Mouse (Mus musculus): Measurements from ENCODE around the gene Wwp2. TPM values are rescaled to one million over a fixed set of nuclear protein-coding genes. Genes with fewer than 3 reads are reported as not detected.

Gene Wwp2
- total RNA-seq, 1 experiment: 49.2 TPM

DNA sequence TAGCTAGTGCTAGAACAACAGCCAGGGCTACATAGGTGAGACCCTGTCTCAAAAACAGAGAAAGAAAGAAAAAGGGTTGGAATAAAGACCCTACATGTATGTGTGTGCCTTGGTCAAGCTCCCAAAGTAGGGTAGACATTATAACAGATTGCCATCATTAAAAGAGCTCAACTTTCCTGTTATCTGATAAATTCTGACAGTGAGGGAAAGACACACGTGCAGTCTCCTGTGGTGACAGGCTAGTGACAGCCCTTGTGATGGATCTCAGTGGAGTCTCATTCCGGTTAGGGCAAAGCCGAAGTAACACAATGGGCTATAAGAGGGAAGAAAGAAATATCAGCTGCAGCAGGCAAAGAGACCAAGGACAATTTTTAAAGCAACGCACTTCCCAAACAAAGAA lies 32.1 kb upstream of the Wwp2 start:
- Histone ChIP-seq H3K9ac (ENCODE audit: insufficient read depth, low read depth, low read length, poor library complexity, severe bottlenecking) (peak overlapping the region; percentile 61; the same call in 1 of the 2 replicates), H3K27ac (ENCODE audit: insufficient read depth, low read depth, low read length, poor library complexity, severe bottlenecking) (peak overlapping the region; percentile 67), H3K9me3 (ENCODE audit: control insufficient read depth, insufficient read depth, low read depth, low read length) (no peaks in the 10 kb centered on the region), H3K4me1 (ENCODE audit: control insufficient read depth in 2 of 2, insufficient read depth in 2 of 2, low read length in 2 of 2, poor library complexity in 1 of 2) (peaks cover 4 to 24% of the 10 kb centered on the region in 2 experiments; a peak in 3 of 4 replicates), H3K4me3 (ENCODE audit: insufficient read depth in 1 of 2, low read depth in 1 of 2, low read length in 2 of 2, poor library complexity in 1 of 2, severe bottlenecking in 1 of 2) (peak overlapping the region; percentile 34 to 49; a peak in 1 of 4 replicates), H3K36me3 (ENCODE audit: control insufficient read depth, insufficient read depth, low read length, poor library complexity, severe bottlenecking) (no peaks in the 10 kb centered on the region)
- in situ Hi-C loops (cut with MboI; ENCODE audit: low sequenced_read_pairs in 2 of 2, unreplicated experiment in 2 of 2): no loop called here
- no peak for DNase-seq (ENCODE audit: low read depth, low spot score)
- TF ChIP-seq ZC3H11A (IDR thresholded peaks at IDR 0.05; ENCODE audit: borderline replicate concordance, low read depth, low read length): no peak
- no peak for TF ChIP-seq ZNF384 (IDR thresholded peaks at IDR 0.05; ENCODE audit: low read depth, low read length)
- TF ChIP-seq CHD2 (IDR thresholded peaks at IDR 0.05; ENCODE audit: low read depth, low read length): no peak
- no peak for TF ChIP-seq HCFC1 (IDR thresholded peaks at IDR 0.05; ENCODE audit: borderline replicate concordance, insufficient read depth, low read length)
- no peak for TF ChIP-seq MAFK (IDR thresholded peaks at IDR 0.05; ENCODE audit: insufficient read depth, low read depth, low read length)

DNA sequence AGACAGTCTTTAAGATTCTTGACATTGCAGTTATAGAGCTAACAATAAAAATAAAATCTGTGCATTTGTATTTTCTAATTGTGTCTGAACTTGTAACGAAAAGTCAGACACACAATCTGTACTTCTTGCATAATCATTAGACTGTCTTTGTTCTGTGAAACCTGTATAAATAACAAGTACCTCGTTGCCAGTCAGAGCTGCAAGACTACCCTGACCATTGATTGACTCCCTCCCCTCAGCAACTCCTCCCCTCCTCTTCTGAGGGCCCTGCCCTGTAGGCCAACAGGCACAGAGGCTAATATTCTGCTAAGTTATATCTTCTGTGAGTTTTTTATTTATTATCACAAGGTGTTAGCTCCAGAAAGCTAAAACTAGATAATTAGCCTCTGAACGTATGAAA lies 30.2 kb upstream of the Wwp2 start:
- no peak for DNase-seq (ENCODE audit: low read depth, low spot score)

DNA sequence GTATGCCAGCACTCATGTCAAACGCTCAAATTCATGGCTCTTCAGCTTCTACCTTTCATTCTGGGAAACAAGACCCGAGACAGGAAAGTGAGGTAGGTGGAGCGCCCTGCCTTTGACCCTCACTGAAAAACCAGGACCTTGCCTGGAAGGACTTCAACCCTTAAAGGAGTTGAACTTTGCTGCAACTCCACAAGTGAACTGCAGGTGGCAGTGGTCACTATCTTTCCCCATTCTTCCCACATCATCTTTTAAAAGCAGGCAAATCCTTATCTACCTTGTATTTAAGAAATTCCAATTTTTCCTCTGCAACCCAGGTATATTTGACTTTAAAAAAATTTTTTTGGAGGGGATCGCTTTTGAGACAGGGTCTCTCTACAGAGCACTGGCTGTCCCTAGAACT lies 24.8 kb upstream of the Wwp2 start:
- no peak overlapping the region for H3K9ac ChIP-seq (ENCODE audit: insufficient read depth, low read depth, low read length, poor library complexity, severe bottlenecking)
- in situ Hi-C loops (cut with MboI; ENCODE audit: low sequenced_read_pairs in 2 of 2, unreplicated experiment in 2 of 2): no loop called here
- H3K9me3 ChIP-seq (ENCODE audit: control insufficient read depth, insufficient read depth, low read depth, low read length): no peaks in the 10 kb centered on the region
- peaks cover 2 to 28% of the 10 kb centered on the region in 2 experiments; a peak in 3 of 4 replicates for H3K4me1 ChIP-seq (ENCODE audit: control insufficient read depth in 2 of 2, insufficient read depth in 2 of 2, low read length in 2 of 2, poor library complexity in 1 of 2)
- peak; percentile 61 for DNase-seq (ENCODE audit: low read depth, low spot score)
- TF ChIP-seq ZNF384 (IDR thresholded peaks at IDR 0.05; ENCODE audit: low read depth, low read length): no peak
- TF ChIP-seq MAFK (IDR thresholded peaks at IDR 0.05; ENCODE audit: insufficient read depth, low read depth, low read length): no peak
- TF ChIP-seq HCFC1 (IDR thresholded peaks at IDR 0.05; ENCODE audit: borderline replicate concordance, insufficient read depth, low read length): no peak
- TF ChIP-seq CHD2 (IDR thresholded peaks at IDR 0.05; ENCODE audit: low read depth, low read length): no peak
- no peak overlapping the region for H3K27ac ChIP-seq (ENCODE audit: insufficient read depth, low read depth, low read length, poor library complexity, severe bottlenecking)
- H3K4me3 ChIP-seq (ENCODE audit: insufficient read depth in 1 of 2, low read depth in 1 of 2, low read length in 2 of 2, poor library complexity in 1 of 2, severe bottlenecking in 1 of 2): no peak overlapping the region
- H3K36me3 ChIP-seq (ENCODE audit: control insufficient read depth, insufficient read depth, low read length, poor library complexity, severe bottlenecking): peaks cover 46% of the 10 kb centered on the region

More for the DNA sequence above, 30.2 kb upstream of the Wwp2 start:
- peaks cover 2 to 23% of the 10 kb centered on the region in 2 experiments; a peak in 3 of 4 replicates for H3K4me1 ChIP-seq (ENCODE audit: control insufficient read depth in 2 of 2, insufficient read depth in 2 of 2, low read length in 2 of 2, poor library complexity in 1 of 2)
- in situ Hi-C loops (cut with MboI; ENCODE audit: low sequenced_read_pairs in 2 of 2, unreplicated experiment in 2 of 2): no loop called here
- H3K9ac ChIP-seq (ENCODE audit: insufficient read depth, low read depth, low read length, poor library complexity, severe bottlenecking): no peak overlapping the region
- peaks cover 2% of the 10 kb centered on the region; the same call in 1 of the 2 replicates for H3K36me3 ChIP-seq (ENCODE audit: control insufficient read depth, insufficient read depth, low read length, poor library complexity, severe bottlenecking)
- no peak overlapping the region for H3K4me3 ChIP-seq (ENCODE audit: insufficient read depth in 1 of 2, low read depth in 1 of 2, low read length in 2 of 2, poor library complexity in 1 of 2, severe bottlenecking in 1 of 2)
- H3K9me3 ChIP-seq (ENCODE audit: control insufficient read depth, insufficient read depth, low read depth, low read length): no peaks in the 10 kb centered on the region
- TF ChIP-seq ZC3H11A (IDR thresholded peaks at IDR 0.05; ENCODE audit: borderline replicate concordance, low read depth, low read length): no peak
- no peak for TF ChIP-seq MAFK (IDR thresholded peaks at IDR 0.05; ENCODE audit: insufficient read depth, low read depth, low read length)
- TF ChIP-seq HCFC1 (IDR thresholded peaks at IDR 0.05; ENCODE audit: borderline replicate concordance, insufficient read depth, low read length): no peak
- TF ChIP-seq ZNF384 (IDR thresholded peaks at IDR 0.05; ENCODE audit: low read depth, low read length): no peak
- no peak for TF ChIP-seq CHD2 (IDR thresholded peaks at IDR 0.05; ENCODE audit: low read depth, low read length)
- H3K27ac ChIP-seq (ENCODE audit: insufficient read depth, low read depth, low read length, poor library complexity, severe bottlenecking): no peak overlapping the region

DNA sequence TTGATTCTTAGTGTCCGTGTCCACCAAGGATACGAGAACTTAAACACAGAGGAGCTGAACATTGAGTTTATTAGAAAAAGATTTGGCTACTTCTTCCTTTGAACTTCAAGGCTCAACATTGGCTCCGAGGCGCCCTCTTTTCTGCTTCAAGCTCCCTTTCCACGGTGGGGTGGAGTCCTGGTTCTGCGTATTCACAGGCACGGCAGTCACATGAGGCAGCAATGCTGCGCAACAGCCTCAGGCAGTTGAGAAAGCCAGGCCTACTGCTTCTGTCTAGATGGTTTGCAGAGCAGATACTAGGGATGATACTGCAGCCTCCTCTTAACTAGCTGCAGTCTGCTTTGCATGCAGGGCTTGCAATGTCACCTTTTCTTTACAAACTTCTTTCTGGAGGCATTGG lies 23.6 kb upstream of the Wwp2 start:
- Histone ChIP-seq H3K4me3 (ENCODE audit: insufficient read depth in 1 of 2, low read depth in 1 of 2, low read length in 2 of 2, poor library complexity in 1 of 2, severe bottlenecking in 1 of 2) (no peak overlapping the region), H3K9ac (ENCODE audit: insufficient read depth, low read depth, low read length, poor library complexity, severe bottlenecking) (no peak overlapping the region), H3K36me3 (ENCODE audit: control insufficient read depth, insufficient read depth, low read length, poor library complexity, severe bottlenecking) (peaks cover 53% of the 10 kb centered on the region), H3K9me3 (ENCODE audit: control insufficient read depth, insufficient read depth, low read depth, low read length) (no peaks in the 10 kb centered on the region), H3K27ac (ENCODE audit: insufficient read depth, low read depth, low read length, poor library complexity, severe bottlenecking) (0 out of 2 replicates have a peak overlapping the region, but pooled peaks have one; percentile 41), H3K4me1 (ENCODE audit: control insufficient read depth in 2 of 2, insufficient read depth in 2 of 2, low read length in 2 of 2, poor library complexity in 1 of 2) (peaks cover under 1 to 23% of the 10 kb centered on the region in 2 experiments; a peak in 3 of 4 replicates)
- DNase-seq (ENCODE audit: low read depth, low spot score): no peak
- TF ChIP-seq CHD2 (IDR thresholded peaks at IDR 0.05; ENCODE audit: low read depth, low read length) (no peak), MAFK (IDR thresholded peaks at IDR 0.05; ENCODE audit: insufficient read depth, low read depth, low read length) (no peak), ZNF384 (IDR thresholded peaks at IDR 0.05; ENCODE audit: low read depth, low read length) (no peak), ZC3H11A (IDR thresholded peaks at IDR 0.05; ENCODE audit: borderline replicate concordance, low read depth, low read length) (no peak), HCFC1 (IDR thresholded peaks at IDR 0.05; ENCODE audit: borderline replicate concordance, insufficient read depth, low read length) (no peak)
- in situ Hi-C loops (cut with MboI; ENCODE audit: low sequenced_read_pairs in 2 of 2, unreplicated experiment in 2 of 2): no loop called here

All from ES-E14 (cell line).